Mouse (Mus musculus) thymus, adult 2 months (tissue): ENCODE measurements at regions not wholly inside any gene's neighbourhood (a gene's known extent, or its start where the extent isn't known, plus 50 kb on each side); places are given as distances from the start of the nearest gene placed in this dataset.

Source experiments
- CTCF ChIP-seq: fragments of 200-500 bp; IDR thresholded peaks from 2 replicates; pipeline ENCODE4 v1.5.1; 2012; ENCODE audit warnings: mild to moderate bottlenecking, control low read depth, low read length, moderate library complexity, borderline replicate concordance; ENCODE audit not compliant: control insufficient read depth, poor library complexity, insufficient read depth; ENCODE audit errors: extremely low read depth
- POLR2A ChIP-seq: fragments of 200-500 bp; IDR thresholded peaks from 2 replicates; pipeline ENCODE4 v1.6.1; 2012; ENCODE audit warnings: mild to moderate bottlenecking, low read length, control low read depth, moderate library complexity; ENCODE audit not compliant: control insufficient read depth, poor library complexity, insufficient read depth; ENCODE audit errors: extremely low read depth

DNA sequence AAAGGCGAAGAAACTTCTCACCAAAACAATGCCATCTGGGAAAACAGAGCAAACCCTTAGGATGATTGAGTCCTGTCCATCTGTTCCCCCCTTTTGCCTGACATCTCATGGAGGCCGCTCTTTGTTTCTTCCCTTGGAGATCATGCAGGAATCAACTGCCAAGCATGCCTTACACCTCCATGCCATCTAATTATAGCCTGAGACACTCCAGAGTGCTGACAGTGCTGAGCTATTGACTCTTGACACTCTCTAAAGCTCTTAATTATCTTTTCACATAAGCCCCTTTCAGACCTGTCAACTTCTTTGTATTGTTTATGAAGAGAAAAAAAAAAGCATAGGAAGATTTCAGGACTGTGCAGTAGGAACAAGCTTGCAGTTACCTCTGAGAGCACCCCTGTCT is 252.4 kb downstream of the Olfr1505 start:
- no peak for TF ChIP-seq CTCF
- no peak for TF ChIP-seq POLR2A
